Mouse (Mus musculus) layer of hippocampus, postnatal 14 days (tissue): ENCODE data around the gene Mucl2. TPM values are rescaled to one million over a fixed set of nuclear protein-coding genes. Genes with fewer than 3 reads are reported as not detected.
"Not testable (repeated sequence)": the region's sequence is repeated elsewhere in the genome, so short reads cannot be mapped to it uniquely, and the experiment has no call there.

Experiments
- DNase-seq, 2 experiments: peaks; one replicate each; pipeline ENCODE4 v3.0.0; 2021 to 2022; ENCODE audit warnings: low spot score in 2 of 2, mixed read lengths in 1 of 2
- long read RNA-seq, 2 experiments: library from polyadenylated mRNA; stranded (forward); transcript quantifications; one replicate each; pipeline ENCODE4 v2.0.0; 2021
- microRNA-seq, 2 experiments: library from miRNA; unstranded; fragments of <30 nt; microRNA quantifications; one replicate each; pipeline ENCODE4 v1.2.0; 2021
- total RNA-seq, 2 experiments: library from RNA; stranded (reverse); gene quantifications; 2 replicates each; pipeline ENCODE4 v1.2.3; 2021

The Mucl2 gene
- total RNA-seq, result not detected
- long read RNA-seq, experiment 1, result 0 reads
- long read RNA-seq, experiment 2, result 0 reads

DNA sequence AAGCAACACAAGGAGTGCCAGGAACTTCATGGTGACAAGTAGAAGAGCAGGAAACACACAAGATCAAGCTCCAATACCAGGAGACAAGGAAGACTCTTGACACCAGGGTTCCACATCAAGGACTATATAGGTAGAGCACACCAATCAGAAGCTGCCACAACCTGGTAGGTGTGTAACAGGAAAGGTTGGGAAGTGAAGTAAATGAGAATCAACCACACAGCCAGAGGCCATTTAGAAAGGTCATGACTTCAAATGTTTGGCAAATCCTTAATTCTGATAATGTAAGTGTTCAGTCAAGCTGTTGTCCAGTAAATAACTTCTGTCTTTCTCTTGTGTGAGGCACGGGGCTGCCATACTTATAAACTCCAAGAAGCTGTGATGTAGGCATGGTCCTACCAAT is at the start of gene Mucl2:
Mucl2 (minus strand) TSS at position 101 of the 400 bp plus-strand sequence.
- DNase-seq, result no peak

DNA sequence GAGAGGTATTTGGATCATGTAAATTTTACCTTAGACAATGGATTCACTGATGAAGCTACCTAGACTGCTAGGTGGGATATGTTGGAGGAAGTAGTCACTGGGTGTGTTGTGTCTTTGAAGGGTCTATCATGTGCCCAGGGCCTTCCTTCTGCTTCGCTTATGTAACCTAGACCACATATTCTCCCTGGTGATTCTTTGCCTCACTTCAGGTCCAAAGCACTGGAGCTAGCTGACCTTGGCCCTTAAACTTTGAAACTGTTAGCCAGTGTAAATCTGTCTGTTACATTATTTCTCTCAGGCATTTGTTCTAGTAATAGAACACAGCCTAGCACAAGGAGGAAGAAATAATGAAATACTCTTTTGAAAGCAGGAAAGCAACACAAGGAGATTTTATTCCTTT is 13.9 kb upstream of the Mucl2 start:
- not testable (repeated sequence) for DNase-seq

Small RNA genes lying within 50 kb of the gene (microRNA-seq; reads per million reads assigned to microRNA genes)
- gene Gm22852, result 0 reads per million in 2 experiments

Other genes with a start within 250 kb of the Mucl2 start
- not detected for gene Mucl1, start 143.8 kb downstream of the Mucl2 start, total RNA-seq